Mouse (Mus musculus): ENCODE measurements around the gene Ptger2. TPM values are rescaled to one million over a fixed set of nuclear protein-coding genes. Genes with fewer than 3 reads are reported as not detected.

Ptger2 gene
- total RNA-seq, 2 experiments from 2014 or later, result 0.25 to 0.45 TPM

DNA sequence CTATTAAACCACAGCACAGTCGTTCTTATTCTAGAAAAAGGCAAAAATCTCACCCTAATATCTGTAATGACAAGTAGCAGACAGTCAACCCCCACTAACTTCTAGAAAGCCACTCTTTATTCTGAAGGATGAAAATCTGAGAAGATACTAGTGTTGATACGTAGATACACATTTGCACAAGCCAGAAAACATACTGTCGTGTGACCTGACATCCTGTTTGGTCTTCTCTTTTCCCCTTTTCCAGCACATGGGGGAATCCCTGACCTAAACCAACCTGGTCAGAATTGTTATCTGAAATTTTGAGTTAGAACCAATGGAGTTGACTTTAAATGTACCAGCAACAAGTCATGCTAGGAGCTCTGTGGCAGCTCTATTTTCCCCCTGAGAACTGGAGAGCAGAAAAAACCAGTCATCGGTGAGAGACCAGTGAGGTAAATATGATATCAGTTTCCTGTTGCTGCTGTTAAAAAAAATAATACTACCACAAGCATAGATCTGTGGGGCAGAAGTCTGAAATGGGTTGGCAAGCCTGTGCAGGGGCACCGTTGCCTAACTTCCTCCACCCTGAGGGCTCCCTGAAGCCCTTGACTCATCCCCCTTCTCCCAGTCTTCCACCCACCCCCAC, 53.0 kb downstream of the Ptger2 start:
- intact Hi-C loops (cut with DNase I), result no loop called here

DNA sequence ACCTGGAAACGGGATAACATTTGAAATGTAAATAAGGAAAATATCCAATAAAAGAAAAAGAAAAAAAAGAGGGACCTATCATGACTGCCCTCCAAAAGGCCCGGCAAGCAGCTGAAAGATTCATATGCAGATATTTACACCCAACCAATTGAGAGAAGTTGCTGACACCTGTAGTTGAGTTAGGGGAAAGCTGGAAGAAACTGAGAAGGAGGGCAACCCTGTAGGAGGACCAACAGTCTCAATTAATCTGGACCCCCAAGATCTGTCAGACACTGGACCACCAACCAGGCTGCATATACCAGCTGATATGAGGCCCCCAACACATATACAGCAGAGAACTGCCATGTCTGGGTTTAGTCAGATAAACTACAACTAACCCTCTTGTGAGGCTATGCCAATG, 60.1 kb downstream of the Ptger2 start:
- intact Hi-C loops (cut with DNase I), result no loop called here

More for the DNA sequence above, 53.0 kb downstream of the Ptger2 start:
- no peak for DNase-seq

DNA sequence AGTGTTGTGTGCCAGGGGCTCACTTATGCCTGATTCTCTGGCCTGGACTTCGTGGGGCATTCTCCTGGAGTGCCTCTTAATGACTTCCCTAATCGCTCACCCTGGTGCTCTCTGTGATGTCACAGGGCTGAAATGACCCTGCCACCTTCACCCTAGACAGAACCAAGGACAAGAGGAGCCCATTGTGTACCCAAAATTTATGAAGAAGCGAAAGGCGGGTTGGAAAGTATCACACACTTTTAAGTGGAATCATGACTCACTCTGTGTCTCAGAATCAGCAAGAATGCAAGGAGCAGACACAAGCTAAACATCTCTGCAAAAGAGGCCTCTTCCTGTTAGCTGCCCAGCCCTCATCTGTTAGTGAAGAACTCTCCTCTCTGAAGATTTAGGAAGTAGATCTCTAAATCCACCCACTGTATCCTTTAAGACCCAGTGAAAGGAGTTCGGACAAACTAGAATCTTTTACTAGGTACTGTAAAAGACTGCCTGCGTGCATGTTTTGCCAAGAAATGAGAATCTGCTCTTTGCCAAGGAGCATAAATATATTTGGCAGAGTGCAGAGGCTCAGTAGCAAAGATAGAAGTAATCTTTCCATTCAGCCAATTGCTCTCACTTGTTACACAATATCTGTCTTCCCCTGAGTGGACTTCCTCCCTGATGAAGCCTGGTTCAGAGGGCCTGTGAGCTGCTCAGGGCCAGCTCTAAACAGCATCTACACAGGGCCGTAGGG, 61.9 kb downstream of the Ptger2 start:
- peak; percentile 29 to 38 for DNase-seq
- intact Hi-C loops (cut with DNase I), result no loop called here

More for the DNA sequence above, 60.1 kb downstream of the Ptger2 start:
- DNase-seq, result no peak

DNA sequence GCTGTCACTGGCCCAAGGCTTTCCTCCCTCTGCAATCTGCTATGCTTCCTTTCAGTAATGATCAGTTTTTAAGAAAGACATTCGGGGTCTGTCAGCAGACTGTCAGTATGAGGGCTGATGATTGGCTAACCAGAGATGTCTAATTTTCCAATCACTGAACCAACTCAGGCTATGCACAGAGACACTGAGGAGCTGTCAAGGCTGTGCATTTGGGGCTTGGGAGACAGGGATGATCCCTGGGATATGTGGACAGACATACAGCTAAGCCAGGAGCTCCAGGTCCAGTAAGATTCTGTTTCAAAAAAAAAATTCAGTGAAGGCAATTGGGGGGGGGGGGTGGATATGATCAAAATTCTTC, 62.4 kb downstream of the Ptger2 start:
- intact Hi-C loops (cut with DNase I), result no loop called here
- no peak for DNase-seq

DNA sequence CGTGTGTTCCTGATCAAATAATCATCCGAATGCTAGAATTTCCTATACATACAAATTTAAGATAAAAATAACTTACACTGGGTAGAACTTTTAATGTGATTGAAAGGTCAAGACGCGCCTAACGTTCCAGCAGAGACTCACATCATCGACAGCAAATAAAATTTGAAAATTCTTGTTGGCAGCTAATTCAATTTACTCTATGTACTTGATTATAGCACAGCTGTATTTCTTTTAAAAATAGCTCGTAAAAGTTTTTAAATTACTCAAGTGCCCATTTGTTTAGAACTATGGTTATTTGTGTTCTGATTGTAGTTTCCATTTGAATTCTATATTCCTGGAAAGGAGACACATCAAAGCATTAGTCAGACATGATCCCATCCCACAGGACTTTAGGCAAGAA, 63.1 kb downstream of the Ptger2 start:
- DNase-seq, result no peak
- intact Hi-C loops (cut with DNase I), result no loop called here

Small RNA genes lying within 50 kb of the gene (microRNA-seq; reads per million reads assigned to microRNA genes)
- 0 reads per million in 2 experiments for gene Mir327

Other genes starting within 250 kb of the Ptger2 start
- not detected for gene Gm8267, start 237.9 kb upstream of the Ptger2 start, total RNA-seq (2021)
- gene Ptgdr, start 128.8 kb upstream of the Ptger2 start, total RNA-seq (2021), result not detected
- 1 to 10 TPM; 2.8 to 3.0 TPM for gene Gpr137c, start 231.5 kb downstream of the Ptger2 start, total RNA-seq (2021)
- gene Txndc16, start 232.1 kb downstream of the Ptger2 start, total RNA-seq (2021), result 10 to 100 TPM; 13.3 to 14.7 TPM

Measured in heart, postnatal 10 days (tissue).